Mouse (Mus musculus): ENCODE measurements around the gene Bcar3.

Gene Bcar3

GRCm38 (mm10) chr3:122418564-122419274 lies 124.8 kb downstream of the Bcar3 start:
- no peak for DNase-seq (ENCODE audit: low spot score)

- DNase-seq (ENCODE audit: low spot score) = peak; percentile 16
These were observed 125.9 kb downstream of the Bcar3 start for GRCm38 (mm10) chr3:122419610-122420409.

GRCm38 (mm10) chr3:122420410-122420774 lies 126.5 kb downstream of the Bcar3 start:
- no peak for DNase-seq (ENCODE audit: low spot score)

GRCm38 (mm10) chr3:122421042-122421702 lies 127.2 kb downstream of the Bcar3 start:
- DNase-seq (ENCODE audit: low spot score) = no peak

- no peak for DNase-seq (ENCODE audit: low spot score)
These were observed 127.9 kb downstream of the Bcar3 start for GRCm38 (mm10) chr3:122421802-122422201.

GRCm38 (mm10) chr3:122422276-122422675 lies 128.3 kb downstream of the Bcar3 start:
- DNase-seq (ENCODE audit: low spot score) = no peak

GRCm38 (mm10) chr3:122423643-122424042 lies 129.7 kb downstream of the Bcar3 start:
- DNase-seq (ENCODE audit: low spot score) = no peak

GRCm38 (mm10) chr3:122428325-122428821 lies 134.4 kb downstream of the Bcar3 start:
- DNase-seq (ENCODE audit: low spot score) = no peak

- DNase-seq (ENCODE audit: low spot score) = no peak
These were observed 137.0 kb downstream of the Bcar3 start for GRCm38 (mm10) chr3:122430780-122431497.

GRCm38 (mm10) chr3:122432811-122433406 lies 139.0 kb downstream of the Bcar3 start:
- DNase-seq (ENCODE audit: low spot score) = no peak

- no peak for DNase-seq (ENCODE audit: low spot score)
These were observed 140.2 kb downstream of the Bcar3 start for GRCm38 (mm10) chr3:122433975-122434626.

GRCm38 (mm10) chr3:122434983-122435935 lies 141.3 kb downstream of the Bcar3 start:
- DNase-seq (ENCODE audit: low spot score) = no peak

- no peak for DNase-seq (ENCODE audit: low spot score)
These were observed 144.3 kb downstream of the Bcar3 start for GRCm38 (mm10) chr3:122438143-122438825.

- no peak for DNase-seq (ENCODE audit: low spot score)
These were observed 151.8 kb downstream of the Bcar3 start for GRCm38 (mm10) chr3:122445696-122446095.

- no peak for DNase-seq (ENCODE audit: low spot score)
These were observed 152.7 kb downstream of the Bcar3 start for GRCm38 (mm10) chr3:122446678-122447077.

- DNase-seq (ENCODE audit: low spot score) = no peak
These were observed 154.3 kb downstream of the Bcar3 start for GRCm38 (mm10) chr3:122448196-122448595.

GRCm38 (mm10) chr3:122450041-122450440 lies 156.1 kb downstream of the Bcar3 start:
- no peak for DNase-seq (ENCODE audit: low spot score)

GRCm38 (mm10) chr3:122453875-122454274 lies 159.9 kb downstream of the Bcar3 start:
- DNase-seq (ENCODE audit: low spot score) = no peak

GRCm38 (mm10) chr3:122456156-122456555 lies 162.2 kb downstream of the Bcar3 start:
- no peak for DNase-seq (ENCODE audit: low spot score)

All from T-cell, adult 2 months (primary cell).